Mouse (Mus musculus) MEL (cell line): Measurements from ENCODE around the gene Top1.

Source experiments
- EP300 ChIP-seq, 2 experiments: IDR thresholded peaks; 2 replicates each; pipeline ENCODE4 v1.6.1; 2011; ENCODE audit warnings: improper control_type of control experiment in 2 of 2, low read length in 2 of 2, low read depth in 1 of 2, mild to moderate bottlenecking in 1 of 2
- GATA1 ChIP-seq: IDR thresholded peaks from 2 replicates; pipeline ENCODE4 v1.6.1; 2011; ENCODE audit warnings: low read depth, low read length, improper control_type of control experiment
- UBTF ChIP-seq: IDR thresholded peaks from 2 replicates; pipeline ENCODE4 v1.6.1; 2012; ENCODE audit warnings: low read depth, mild to moderate bottlenecking, inconsistent platforms, low read length, improper control_type of control experiment, moderate library complexity, borderline replicate concordance; ENCODE audit not compliant: insufficient read depth

DNA sequence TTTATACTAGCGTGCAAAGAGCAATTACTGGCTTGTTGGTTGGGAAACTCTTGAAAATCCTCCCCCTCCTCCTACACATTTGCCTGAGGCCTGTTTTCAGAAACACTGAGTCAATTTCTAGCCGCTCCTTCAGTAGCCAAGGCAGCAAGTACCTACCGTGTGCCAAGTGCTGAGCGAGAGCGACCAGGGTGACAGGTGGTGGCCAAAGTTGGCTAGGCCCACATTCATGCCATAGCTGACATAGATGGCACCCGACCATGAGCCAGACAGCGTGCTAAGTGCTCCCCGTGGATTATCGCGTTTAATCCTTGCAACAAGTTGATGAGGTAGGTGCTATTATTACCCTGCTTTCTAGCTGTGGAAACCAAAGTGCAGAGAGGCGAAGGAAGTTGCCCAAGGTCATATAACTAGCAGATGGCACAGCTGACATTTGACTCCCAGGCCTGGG, 24.7 kb upstream of the Top1 start:
- no peak for TF ChIP-seq UBTF
- no peak for TF ChIP-seq EP300 (IDR thresholded peaks at IDR 0.05; ENCODE audit: low read depth in 1 of 2, low read length in 2 of 2)
- no peak for TF ChIP-seq GATA1
